Mouse (Mus musculus) ES-E14 (cell line): ENCODE measurements around the gene Zmiz1. TPM values are rescaled to one million over a fixed set of nuclear protein-coding genes. Genes with fewer than 3 reads are reported as not detected.

Experiments
- DNase-seq: peaks from one replicate; pipeline ENCODE4 v3.0.0-alpha.2; 2013; ENCODE audit warnings: low read depth, low spot score
- H3K27ac ChIP-seq: 2 replicates; pipeline ENCODE4 v1.5.1; 2012; ENCODE audit warnings: low read depth, mild to moderate bottlenecking, low read length, moderate library complexity, mixed read lengths; ENCODE audit not compliant: poor library complexity, insufficient read depth, severe bottlenecking
- H3K36me3 ChIP-seq: 2 replicates; pipeline ENCODE4 v1.6.1; 2012; ENCODE audit warnings: mild to moderate bottlenecking, low read length, moderate library complexity, mixed read lengths; ENCODE audit not compliant: control insufficient read depth, poor library complexity, insufficient read depth, severe bottlenecking
- H3K4me1 ChIP-seq, 2 experiments: fragments of 150-350 bp in 1 of 2; sonication (generic) in 1 of 2; 2 replicates each; pipeline ENCODE4 v1.6.1; 2012; ENCODE audit warnings: low read length in 2 of 2, mild to moderate bottlenecking in 1 of 2, mixed read lengths in 1 of 2; ENCODE audit not compliant: control insufficient read depth in 2 of 2, insufficient read depth in 2 of 2, poor library complexity in 1 of 2
- H3K4me3 ChIP-seq, 2 experiments: fragments of 150-350 bp in 1 of 2; sonication (generic) in 1 of 2; 2 replicates each; pipeline ENCODE4 v1.5.1; 2012; ENCODE audit warnings: low read length in 2 of 2, low read depth in 1 of 2, mild to moderate bottlenecking in 1 of 2, mixed read lengths in 1 of 2; ENCODE audit not compliant: insufficient read depth in 1 of 2, poor library complexity in 1 of 2, severe bottlenecking in 1 of 2
- H3K9ac ChIP-seq: 2 replicates; pipeline ENCODE4 v1.6.1; 2012; ENCODE audit warnings: low read depth, mild to moderate bottlenecking, low read length, mixed read lengths; ENCODE audit not compliant: poor library complexity, insufficient read depth, severe bottlenecking
- H3K9me3 ChIP-seq: fragments of 150-350 bp; sonication (generic); 2 replicates; pipeline ENCODE4 v1.6.1; 2012; ENCODE audit warnings: low read depth, mild to moderate bottlenecking, low read length; ENCODE audit not compliant: control insufficient read depth, insufficient read depth
- CHD2 ChIP-seq: IDR thresholded peaks from 2 replicates; pipeline ENCODE4 v1.6.1; 2014; ENCODE audit warnings: mild to moderate bottlenecking, low read depth, low read length, inconsistent platforms
- HCFC1 ChIP-seq: IDR thresholded peaks from 2 replicates; pipeline ENCODE4 v1.6.1; 2012; ENCODE audit warnings: low read length, inconsistent platforms, borderline replicate concordance; ENCODE audit not compliant: insufficient read depth
- MAFK ChIP-seq: IDR thresholded peaks from 2 replicates; pipeline ENCODE4 v1.6.1; 2014; ENCODE audit warnings: mild to moderate bottlenecking, low read depth, low read length, inconsistent platforms; ENCODE audit not compliant: insufficient read depth
- ZC3H11A ChIP-seq: IDR thresholded peaks from 2 replicates; pipeline ENCODE4 v1.6.1; 2012; ENCODE audit warnings: low read depth, mild to moderate bottlenecking, inconsistent platforms, low read length, borderline replicate concordance
- ZNF384 ChIP-seq: IDR thresholded peaks from 2 replicates; pipeline ENCODE4 v1.6.1; 2012; ENCODE audit warnings: low read depth, low read length, inconsistent platforms
- in situ Hi-C, 2 experiments: fragments of 600-800 bp; cut with MboI; formaldehyde crosslinking; loops; one replicate each; pipeline ENCODE4 v1.15.1; 2025; ENCODE audit warnings: low sequenced_read_pairs in 2 of 2, inconsistent platforms in 1 of 2; ENCODE audit not compliant: unreplicated experiment in 2 of 2
- total RNA-seq: library from RNA; depleted of rRNA; stranded (reverse); fragments of 300-350 nt; gene quantifications from 2 replicates; pipeline ENCODE4 v1.2.3, GENCODE M21; 2012

The Zmiz1 gene
- total RNA-seq, 1 experiment, result 16.9 TPM

GRCm38 (mm10) chr14:25611815-25612698 is 153.1 kb downstream of the Zmiz1 start:
- TF ChIP-seq HCFC1, result no peak
- no peak for TF ChIP-seq MAFK
- TF ChIP-seq CHD2, result no peak
- no peak for TF ChIP-seq ZC3H11A
- no peak for TF ChIP-seq ZNF384
- H3K27ac ChIP-seq, result no peak overlapping the region
- no peak overlapping the region; the same call in 1 of the 2 replicates for H3K9ac ChIP-seq
- H3K36me3 ChIP-seq, result no peaks in the 10 kb centered on the region
- H3K4me3 ChIP-seq, result no peak overlapping the region
- no peaks in the 10 kb centered on the region for H3K9me3 ChIP-seq
- no peak for DNase-seq
- in situ Hi-C loops, result no loop called here
- peaks cover 0 to 25% of the 10 kb centered on the region in 2 experiments; a peak in 2 of 4 replicates for H3K4me1 ChIP-seq

DNA sequence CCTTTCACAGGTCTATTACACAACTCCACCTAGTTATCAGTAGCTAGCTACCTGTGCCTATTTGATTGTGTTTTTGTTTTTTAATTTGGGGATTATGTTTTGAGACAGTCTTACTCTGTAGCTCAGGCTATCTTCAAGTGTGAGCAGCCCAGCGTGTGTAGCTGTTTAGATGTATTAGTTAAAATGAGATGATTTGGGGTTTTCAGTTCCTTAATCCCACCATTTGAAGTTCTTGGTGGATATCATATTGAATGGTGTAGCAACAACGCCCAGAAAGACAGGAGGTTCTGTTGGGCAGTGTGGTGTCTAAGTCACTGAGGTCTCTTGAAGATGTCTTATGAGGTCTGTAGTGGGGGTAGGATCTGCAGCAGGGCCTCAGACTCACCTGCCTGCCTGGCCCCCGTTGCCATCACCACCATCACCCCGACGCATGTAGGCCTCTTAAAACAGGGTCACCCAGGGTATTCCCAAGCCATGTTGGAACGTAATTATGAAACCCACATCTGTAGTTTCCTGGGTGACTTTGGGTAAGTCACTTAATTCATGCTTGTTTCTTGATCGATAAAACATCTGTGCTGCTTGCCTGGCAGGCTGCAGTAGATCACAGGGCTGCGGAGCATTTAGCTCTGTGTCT is 155.1 kb downstream of the Zmiz1 start:
- Histone ChIP-seq H3K27ac (no peak overlapping the region), H3K9ac (no peak overlapping the region), H3K4me1 (peaks cover 0 to 20% of the 10 kb centered on the region in 2 experiments; a peak in 2 of 4 replicates), H3K9me3 (no peaks in the 10 kb centered on the region), H3K4me3 (no peak overlapping the region), H3K36me3 (0 out of 2 replicates have a peak, but pooled peaks cover 2% of the 10 kb centered on the region)
- DNase-seq, result no peak
- in situ Hi-C loops, result no loop called here
- no peak for TF ChIP-seq ZNF384
- no peak for TF ChIP-seq HCFC1
- no peak for TF ChIP-seq MAFK
- no peak for TF ChIP-seq CHD2
- no peak for TF ChIP-seq ZC3H11A

DNA sequence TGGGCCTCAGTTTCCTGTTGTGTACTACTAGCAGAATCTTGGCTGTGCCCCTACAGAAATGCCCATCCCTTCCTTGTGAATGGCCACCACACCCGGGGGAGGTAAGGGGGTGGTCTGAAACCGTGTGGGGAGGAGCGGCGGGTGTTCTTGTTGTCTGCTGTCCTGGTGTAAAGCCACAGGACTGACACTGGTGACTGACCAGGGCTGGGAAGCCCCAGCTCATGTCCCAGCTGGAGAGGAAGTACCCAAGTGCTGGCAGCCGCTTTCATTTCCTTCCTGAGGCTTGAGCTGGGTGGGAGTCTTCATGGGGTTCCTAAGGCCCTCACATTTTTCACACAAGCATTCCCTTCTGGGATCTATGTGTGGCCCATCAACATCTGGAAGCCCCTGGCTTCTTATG is 155.7 kb downstream of the Zmiz1 start:
- H3K4me3 ChIP-seq, result no peak overlapping the region
- H3K9ac ChIP-seq, result no peak overlapping the region
- no peak overlapping the region for H3K27ac ChIP-seq
- H3K4me1 ChIP-seq, result peaks cover 0 to 20% of the 10 kb centered on the region in 2 experiments; a peak in 2 of 4 replicates
- in situ Hi-C loops, result no loop called here
- DNase-seq, result no peak
- 0 out of 2 replicates have a peak, but pooled peaks cover 2% of the 10 kb centered on the region for H3K36me3 ChIP-seq
- no peaks in the 10 kb centered on the region for H3K9me3 ChIP-seq
- no peak for TF ChIP-seq ZC3H11A
- TF ChIP-seq MAFK, result no peak
- no peak for TF ChIP-seq CHD2
- no peak for TF ChIP-seq HCFC1
- no peak for TF ChIP-seq ZNF384

- no peak for DNase-seq
- no peak overlapping the region for H3K9ac ChIP-seq
- H3K4me1 ChIP-seq, result peaks cover 0 to 20% of the 10 kb centered on the region in 2 experiments; a peak in 2 of 4 replicates
- no peaks in the 10 kb centered on the region for H3K9me3 ChIP-seq
- H3K36me3 ChIP-seq, result 0 out of 2 replicates have a peak, but pooled peaks cover 2% of the 10 kb centered on the region
- no peak overlapping the region for H3K4me3 ChIP-seq
- TF ChIP-seq HCFC1 (no peak), MAFK (no peak), ZNF384 (no peak), ZC3H11A (no peak), CHD2 (no peak)
- no peak overlapping the region for H3K27ac ChIP-seq
- in situ Hi-C loops, result no loop called here
Observed at GRCm38 (mm10) chr14:25615602-25616001, 156.6 kb downstream of the Zmiz1 start.
